Mouse (Mus musculus) 3T3-L1 (cell line): Measurements from ENCODE around the gene P2ry10b.

Source experiments
- DNase-seq: peaks from one replicate; pipeline ENCODE4 v3.0.0-alpha.2; 2015; ENCODE audit warnings: low read depth, low spot score

The P2ry10b gene

DNA sequence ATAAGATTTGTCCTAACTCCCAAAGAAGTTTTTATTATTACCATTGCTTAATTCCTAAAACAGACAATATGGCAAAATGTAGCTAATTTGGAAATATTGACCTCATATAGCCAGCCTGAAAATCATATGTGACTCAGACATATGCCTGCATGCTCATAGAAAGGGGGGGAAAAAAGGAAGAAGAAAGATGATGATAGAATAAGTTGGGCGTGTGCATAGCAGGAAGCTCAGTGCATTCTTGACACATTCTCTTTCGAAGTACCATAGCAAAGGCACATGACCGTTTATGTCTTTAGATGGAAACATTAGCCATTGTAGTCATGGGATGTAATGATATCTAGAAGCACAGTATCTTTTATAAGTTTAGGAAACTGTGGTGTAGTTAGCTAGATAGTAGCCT lies at the start of gene P2ry10b:
Gene P2ry10b, plus strand, starts transcription at position 247 of the 400 bp plus-strand sequence.
- peak; percentile 13 for DNase-seq

GRCm38 (mm10) chrX:107116333-107116732 lies 32.4 kb upstream of the P2ry10b start:
- DNase-seq, result no peak

- DNase-seq, result peak; percentile 64
Observed at GRCm38 (mm10) chrX:107116987-107117386, 31.7 kb upstream of the P2ry10b start.

DNA sequence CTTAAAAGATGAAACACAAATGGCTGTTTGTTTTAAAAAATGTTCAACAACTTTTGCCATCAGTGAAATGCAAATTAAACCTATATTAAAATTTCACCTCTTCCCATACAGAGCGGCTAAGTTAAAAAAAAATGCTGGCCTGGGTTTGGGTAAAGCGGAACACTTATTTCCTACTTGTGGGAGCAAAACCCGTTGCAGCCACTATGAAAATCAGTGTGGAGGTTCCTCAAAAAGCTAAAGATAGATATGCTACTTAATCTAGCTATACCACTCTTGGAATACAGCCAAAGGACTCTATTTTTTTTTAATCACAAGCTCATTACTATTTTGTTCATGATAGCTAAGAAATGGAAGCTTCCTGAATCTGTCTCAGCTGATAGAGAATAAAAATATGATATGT lies 5.5 kb upstream of the P2ry10b start:
- no peak for DNase-seq

- no peak for DNase-seq
Observed at GRCm38 (mm10) chrX:107143930-107144329, 4.8 kb upstream of the P2ry10b start.

DNA sequence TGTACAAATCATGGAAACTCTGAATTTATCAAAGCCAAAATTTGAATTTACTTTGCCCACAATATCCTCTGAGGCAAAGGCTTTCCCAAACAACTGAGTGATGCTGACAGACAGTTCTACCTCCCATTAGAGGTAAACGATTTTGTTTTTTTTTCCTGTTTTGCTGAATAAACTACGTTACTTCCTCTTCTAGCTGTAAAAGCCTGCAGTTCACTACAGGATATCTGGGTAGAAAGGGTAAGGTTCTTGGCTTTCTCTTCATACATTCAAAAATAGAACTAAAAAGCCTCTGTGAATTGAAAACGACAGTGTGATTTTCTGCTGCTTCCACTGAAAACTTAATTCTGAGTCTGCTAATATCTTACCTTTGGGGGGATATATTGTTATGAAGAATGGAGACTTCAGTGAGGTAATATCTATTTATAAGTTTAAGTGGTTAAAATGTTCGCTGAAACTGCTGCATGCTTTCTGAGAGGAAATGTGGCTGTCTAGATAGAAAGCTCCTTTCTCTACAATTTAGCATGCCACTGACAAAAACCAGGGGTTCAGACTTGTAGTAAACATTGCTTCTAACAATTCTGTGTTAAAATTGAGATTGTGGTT lies 765 bp downstream of the P2ry10b start:
- peak; percentile 22 for DNase-seq

GRCm38 (mm10) chrX:107150027-107150426 lies 1.3 kb downstream of the P2ry10b start:
- DNase-seq, result peak; percentile 29

DNA sequence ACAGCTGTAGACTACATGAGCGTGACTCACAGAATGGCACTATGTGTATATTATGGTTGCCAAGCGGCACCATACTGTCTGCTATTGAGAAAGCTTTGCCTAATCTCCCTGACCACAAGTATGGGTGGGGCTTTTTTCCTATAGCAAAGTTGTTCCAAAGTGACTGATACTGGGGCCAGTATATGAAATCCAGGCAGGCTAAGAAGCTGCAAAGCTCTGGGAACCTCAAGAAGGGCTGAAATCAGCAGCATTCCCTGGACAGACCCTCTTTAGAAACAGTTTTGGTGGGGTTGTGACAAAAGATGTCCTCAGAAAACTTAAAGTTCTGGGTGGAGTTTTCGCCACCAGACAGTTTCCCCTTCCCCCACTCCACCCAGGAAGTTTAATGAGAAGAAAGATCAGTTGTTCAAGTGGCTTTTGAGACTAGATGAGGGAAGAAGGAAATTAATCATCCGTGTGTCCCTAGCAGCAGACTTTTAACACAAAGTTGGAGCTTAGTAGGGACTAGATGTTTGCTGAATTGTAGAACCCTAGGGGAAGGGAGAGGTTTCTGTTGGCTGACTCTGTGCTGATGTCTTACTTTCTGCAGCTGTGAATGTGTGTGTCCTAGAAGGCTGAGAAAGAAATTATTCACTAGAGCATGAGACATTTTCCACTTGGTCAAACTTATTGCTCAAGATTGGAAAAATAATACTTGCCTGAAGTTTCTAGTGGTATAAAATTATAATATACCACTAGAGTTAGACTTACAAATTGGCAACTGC lies 2.2 kb downstream of the P2ry10b start:
- peak; percentile 92 for DNase-seq

DNA sequence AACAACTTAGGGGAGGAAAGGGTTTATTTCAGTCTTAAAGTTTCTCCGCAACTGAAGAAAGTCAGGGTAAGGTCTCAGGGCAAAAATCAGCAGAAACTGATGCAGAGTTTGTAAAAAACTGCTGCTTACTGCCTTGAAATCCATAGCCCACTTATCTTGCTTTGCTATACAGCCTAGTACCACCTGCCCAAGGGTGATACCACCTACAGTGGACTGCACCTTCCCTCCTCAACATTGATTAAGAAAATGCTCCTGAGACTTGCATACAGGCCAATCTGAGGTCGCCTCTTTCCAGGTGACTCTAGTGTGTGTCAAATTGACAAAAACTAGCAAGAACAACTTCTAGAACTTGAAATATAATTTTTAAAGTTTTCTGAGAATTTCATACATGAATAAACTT lies 7.3 kb downstream of the P2ry10b start:
- DNase-seq, result no peak

GRCm38 (mm10) chrX:107160496-107160895 lies 11.8 kb downstream of the P2ry10b start:
- DNase-seq, result peak; percentile 57

GRCm38 (mm10) chrX:107168281-107168680 lies 19.6 kb downstream of the P2ry10b start:
- DNase-seq, result peak; percentile 63

DNA sequence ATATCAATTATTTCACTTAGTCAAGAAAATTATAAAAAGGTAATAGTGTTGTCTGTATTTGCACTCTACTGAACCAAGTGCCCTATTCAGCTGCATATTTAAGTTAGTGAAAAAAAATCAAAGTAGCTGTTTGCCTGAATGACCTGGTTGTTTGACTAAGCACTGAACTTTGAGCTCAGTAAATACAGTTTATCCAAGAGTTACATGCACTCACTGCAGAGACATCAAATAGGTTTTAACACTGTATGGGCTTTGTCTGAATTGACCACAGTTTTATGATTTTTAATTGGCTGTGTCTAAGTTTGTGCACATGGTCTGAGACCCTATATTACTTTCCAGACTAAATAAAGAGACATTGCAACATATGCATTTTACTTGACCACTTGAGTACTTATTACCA lies 20.4 kb downstream of the P2ry10b start:
- DNase-seq, result no peak

DNA sequence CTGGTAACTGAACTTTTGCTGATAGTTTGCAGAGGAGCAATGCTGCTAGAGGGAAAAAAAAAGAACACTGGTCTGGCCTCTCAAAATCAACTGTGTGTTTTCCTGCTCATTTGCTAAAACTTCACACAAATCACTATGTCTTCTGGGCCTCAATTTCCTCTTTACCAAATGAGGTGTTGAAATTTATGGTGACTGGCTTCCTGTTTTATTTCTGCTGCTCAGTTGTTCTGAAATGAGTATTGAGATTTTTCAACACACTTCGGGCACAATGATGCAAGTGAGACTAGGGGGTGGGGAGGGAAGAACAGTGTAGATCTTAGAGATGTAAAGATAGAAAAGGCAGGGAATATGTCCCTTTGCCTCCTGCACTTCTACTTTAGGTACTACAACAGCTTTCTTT lies 30.0 kb downstream of the P2ry10b start:
- no peak for DNase-seq

DNA sequence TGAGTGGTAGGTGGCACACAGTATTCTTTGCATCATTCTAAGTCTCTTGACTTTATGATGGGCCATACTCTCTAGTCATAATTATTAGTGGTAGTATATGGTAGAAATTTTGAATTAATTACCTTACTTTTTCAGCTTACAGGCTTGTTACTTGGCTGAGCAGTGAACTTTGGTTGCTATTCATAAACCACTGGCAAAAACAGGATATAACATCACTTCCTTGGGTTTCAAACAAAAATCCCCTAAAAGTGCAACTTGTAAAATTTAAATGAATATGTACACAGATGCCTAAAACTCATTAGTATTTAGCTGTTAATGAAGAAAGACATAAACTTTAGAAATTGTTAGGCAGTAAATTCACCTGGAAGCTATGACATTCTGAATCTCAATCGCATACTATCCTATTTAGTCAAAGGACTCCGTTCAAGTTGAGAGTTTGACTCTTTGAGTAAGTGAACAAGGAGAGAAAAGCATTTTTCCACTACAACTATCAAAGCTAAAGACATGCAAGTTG lies 68.9 kb downstream of the P2ry10b start:
- no peak for DNase-seq
